Mouse (Mus musculus) testis, adult 2 months (tissue): ENCODE results near the gene Ahnak2. TPM values are rescaled to one million over a fixed set of nuclear protein-coding genes. Genes with fewer than 3 reads are reported as not detected.

Experiments
- H3K27ac ChIP-seq: fragments of 200-500 bp; 2 replicates; pipeline ENCODE4 v1.5.1; 2012; ENCODE audit warnings: low read depth, low read length; ENCODE audit not compliant: control insufficient read depth, insufficient read depth
- H3K27me3 ChIP-seq: fragments of 200-500 bp; 2 replicates; pipeline ENCODE4 v1.6.1; 2012; ENCODE audit warnings: mild to moderate bottlenecking, low read length, moderate library complexity; ENCODE audit not compliant: control insufficient read depth, insufficient read depth
- H3K36me3 ChIP-seq: fragments of 200-500 bp; 2 replicates; pipeline ENCODE4 v1.6.1; 2012; ENCODE audit warnings: mild to moderate bottlenecking, low read length; ENCODE audit not compliant: control insufficient read depth, insufficient read depth
- H3K4me1 ChIP-seq: fragments of 200-500 bp; 2 replicates; pipeline ENCODE4 v1.6.1; 2012; ENCODE audit warnings: low read length; ENCODE audit not compliant: control insufficient read depth, insufficient read depth
- H3K4me3 ChIP-seq: fragments of 200-500 bp; 2 replicates; pipeline ENCODE4 v1.5.1; 2012; ENCODE audit warnings: low read depth, mild to moderate bottlenecking, low read length, moderate library complexity, mixed read lengths; ENCODE audit not compliant: control insufficient read depth
- CTCF ChIP-seq: fragments of 200-500 bp; IDR thresholded peaks from 2 replicates; pipeline ENCODE4 v1.5.1; 2012; ENCODE audit warnings: low read depth, mild to moderate bottlenecking, inconsistent platforms, low read length, moderate library complexity; ENCODE audit not compliant: control insufficient read depth, insufficient read depth, insufficient replicate concordance
- POLR2A ChIP-seq: fragments of 200-500 bp; IDR thresholded peaks from 2 replicates; pipeline ENCODE4 v1.6.1; 2012; ENCODE audit warnings: low read depth, mild to moderate bottlenecking, inconsistent platforms, low read length, moderate library complexity; ENCODE audit not compliant: control insufficient read depth
- polyA plus RNA-seq: library from polyadenylated mRNA; depleted of rRNA; stranded (reverse); fragments of >200 nt; gene quantifications from 2 replicates; pipeline ENCODE4 v1.2.3, GENCODE M21; 2012

The Ahnak2 gene
- polyA plus RNA-seq, 1 experiment = 1.2 TPM

- TF ChIP-seq CTCF (no peak), POLR2A (no peak)
- H3K4me3 ChIP-seq = no peak overlapping the region
- peaks cover 3% of the 10 kb centered on the region for H3K4me1 ChIP-seq
- H3K27ac ChIP-seq = no peak overlapping the region
- H3K36me3 ChIP-seq = no peaks in the 10 kb centered on the region
- H3K27me3 ChIP-seq = no peaks in the 10 kb centered on the region
These were observed 38.0 kb upstream of the Ahnak2 start for GRCm38 (mm10) chr12:112840209-112841086.

- H3K27ac ChIP-seq = no peak overlapping the region
- H3K4me1 ChIP-seq = no peaks in the 10 kb centered on the region
- no peaks in the 10 kb centered on the region for H3K27me3 ChIP-seq
- no peak overlapping the region for H3K4me3 ChIP-seq
- H3K36me3 ChIP-seq = no peaks in the 10 kb centered on the region
- TF ChIP-seq CTCF = no peak
- TF ChIP-seq POLR2A = no peak
These were observed 32.6 kb upstream of the Ahnak2 start for GRCm38 (mm10) chr12:112835046-112835445.

GRCm38 (mm10) chr12:112833527-112833926 is 31.1 kb upstream of the Ahnak2 start:
- Histone ChIP-seq H3K27me3 (no peaks in the 10 kb centered on the region), H3K4me3 (no peak overlapping the region), H3K4me1 (no peaks in the 10 kb centered on the region), H3K27ac (no peak overlapping the region), H3K36me3 (no peaks in the 10 kb centered on the region; the same call in 1 of the 2 replicates)
- TF ChIP-seq POLR2A (no peak), CTCF (no peak)

- no peaks in the 10 kb centered on the region for H3K27me3 ChIP-seq
- no peak for TF ChIP-seq CTCF
- TF ChIP-seq POLR2A = no peak
- no peak overlapping the region for H3K27ac ChIP-seq
- no peaks in the 10 kb centered on the region; the same call in 1 of the 2 replicates for H3K36me3 ChIP-seq
- no peak overlapping the region for H3K4me3 ChIP-seq
- H3K4me1 ChIP-seq = peaks cover 2% of the 10 kb centered on the region; the same call in 1 of the 2 replicates
These were observed 30.0 kb upstream of the Ahnak2 start for GRCm38 (mm10) chr12:112832411-112832810.

- Histone ChIP-seq H3K27me3 (no peaks in the 10 kb centered on the region), H3K36me3 (no peaks in the 10 kb centered on the region; the same call in none of the 2 replicates), H3K27ac (no peak overlapping the region; the same call in 1 of the 2 replicates), H3K4me1 (peaks cover 2% of the 10 kb centered on the region; the same call in 1 of the 2 replicates), H3K4me3 (peak overlapping the region; percentile 98)
- TF ChIP-seq POLR2A (no peak), CTCF (no peak)
These were observed 28.1 kb upstream of the Ahnak2 start for GRCm38 (mm10) chr12:112830570-112830969.

GRCm38 (mm10) chr12:112830141-112830540 is 27.7 kb upstream of the Ahnak2 start:
- Histone ChIP-seq H3K27ac (peak overlapping the region; percentile 98), H3K4me1 (peaks cover 2% of the 10 kb centered on the region; the same call in 1 of the 2 replicates), H3K36me3 (no peaks in the 10 kb centered on the region; the same call in none of the 2 replicates), H3K4me3 (peak overlapping the region; percentile 98), H3K27me3 (no peaks in the 10 kb centered on the region)
- TF ChIP-seq CTCF (no peak), POLR2A (no peak)

- no peaks in the 10 kb centered on the region for H3K27me3 ChIP-seq
- TF ChIP-seq CTCF (no peak), POLR2A (peak; percentile 85)
- H3K4me3 ChIP-seq = peak within 1 kb of the TSS; percentile 99
- peaks cover 2% of the 10 kb centered on the region; the same call in 1 of the 2 replicates for H3K4me1 ChIP-seq
- no peaks in the 10 kb centered on the region; the same call in none of the 2 replicates for H3K36me3 ChIP-seq
- peak within 1 kb of the TSS; percentile 99 for H3K27ac ChIP-seq
These were observed 26.9 kb upstream of the Ahnak2 start, which contains the start of gene Cdca4 for GRCm38 (mm10) chr12:112829244-112829864. TSS of gene Cdca4 (minus strand) at chr12:112829423.
